Mouse (Mus musculus) right cerebral cortex, postnatal 25 days (tissue): Measurements from ENCODE around the gene Crtc1.
A peak's percentile ranks its signal among the peaks of the same experiment; 100 is the strongest.

Source experiments
- DNase-seq: peaks from one replicate; pipeline ENCODE4 v3.0.0; 2022

Crtc1 gene

GRCm38 (mm10) chr8:70419879-70420643 lies 19.3 kb downstream of the Crtc1 start:
- DNase-seq, result no peak

- peak; percentile 67 for DNase-seq
Measured at GRCm38 (mm10) chr8:70418954-70419353, 20.4 kb downstream of the Crtc1 start.

GRCm38 (mm10) chr8:70417914-70418313 lies 21.5 kb downstream of the Crtc1 start:
- DNase-seq, result peak; percentile 87

GRCm38 (mm10) chr8:70416941-70417340 lies 22.4 kb downstream of the Crtc1 start:
- DNase-seq, result peak; percentile 67

- peak; percentile 35 for DNase-seq
Measured at GRCm38 (mm10) chr8:70415540-70416451, 23.6 kb downstream of the Crtc1 start.

- DNase-seq, result no peak
Measured at GRCm38 (mm10) chr8:70414310-70414946, 25.0 kb downstream of the Crtc1 start.

GRCm38 (mm10) chr8:70410281-70410680 lies 29.1 kb downstream of the Crtc1 start:
- no peak for DNase-seq

- DNase-seq, result peak; percentile 56
Measured at GRCm38 (mm10) chr8:70409455-70409871, 29.9 kb downstream of the Crtc1 start.

GRCm38 (mm10) chr8:70409019-70409418 lies 30.4 kb downstream of the Crtc1 start:
- no peak for DNase-seq

GRCm38 (mm10) chr8:70408301-70408700 lies 31.1 kb downstream of the Crtc1 start:
- DNase-seq, result no peak

GRCm38 (mm10) chr8:70406427-70407069 lies 32.8 kb downstream of the Crtc1 start:
- no peak for DNase-seq

GRCm38 (mm10) chr8:70405189-70405588 lies 34.2 kb downstream of the Crtc1 start:
- no peak for DNase-seq

- no peak for DNase-seq
Measured at GRCm38 (mm10) chr8:70404212-70404611, 35.2 kb downstream of the Crtc1 start.

- no peak for DNase-seq
Measured at GRCm38 (mm10) chr8:70397611-70398563, 41.5 kb downstream of the Crtc1 start.

- DNase-seq, result no peak
Measured at GRCm38 (mm10) chr8:70396184-70396583, 43.2 kb downstream of the Crtc1 start.

- DNase-seq, result no peak
Measured at GRCm38 (mm10) chr8:70395649-70396048, 43.7 kb downstream of the Crtc1 start.

GRCm38 (mm10) chr8:70394269-70394998 lies 44.9 kb downstream of the Crtc1 start:
- DNase-seq, result no peak

- no peak for DNase-seq
Measured at GRCm38 (mm10) chr8:70393087-70393486, 46.3 kb downstream of the Crtc1 start.

- DNase-seq, result no peak
Measured at GRCm38 (mm10) chr8:70389678-70390077, 49.7 kb downstream of the Crtc1 start.

GRCm38 (mm10) chr8:70383287-70383686 lies 56.1 kb downstream of the Crtc1 start:
- peak; percentile 38 for DNase-seq

GRCm38 (mm10) chr8:70380069-70380468 lies 59.3 kb downstream of the Crtc1 start:
- peak; percentile 42 for DNase-seq
